Mouse (Mus musculus) E14TG2a.4 (cell line): ENCODE results near the gene Fam19a3.
"Not testable (repeated sequence)": the region's sequence is repeated elsewhere in the genome, so short reads cannot be mapped to it uniquely, and the experiment has no call there.

Experiments
- H3K27me3 ChIP-seq: 2 replicates; pipeline ENCODE4 v1.6.1; 2014; ENCODE audit warnings: low read length, control low read depth; ENCODE audit not compliant: insufficient read depth
- H3K36me3 ChIP-seq: 2 replicates; pipeline ENCODE4 v1.6.1; 2014; ENCODE audit warnings: low read length, control low read depth; ENCODE audit not compliant: insufficient read depth
- H3K4me1 ChIP-seq: replicated peaks from 2 replicates; pipeline ENCODE4 v1.6.1; 2014; ENCODE audit warnings: low read depth, low read length, control low read depth
- H3K4me3 ChIP-seq: replicated peaks from 2 replicates; pipeline ENCODE4 v1.5.1; 2014; ENCODE audit warnings: mild to moderate bottlenecking, low read length
- H3K9me3 ChIP-seq: 2 replicates; pipeline ENCODE4 v1.6.1; 2014; ENCODE audit warnings: low read length, control low read depth
- CTCF ChIP-seq: conservative IDR thresholded peaks from 2 replicates; pipeline ENCODE4 v1.5.1; 2014; ENCODE audit warnings: low read length
- NANOG ChIP-seq: IDR thresholded peaks from 2 replicates; pipeline ENCODE4 v1.6.1; 2014; ENCODE audit warnings: borderline replicate concordance, low read length, mixed read lengths
- POU5F1 ChIP-seq: IDR thresholded peaks from 2 replicates; pipeline ENCODE4 v1.6.1; 2014; ENCODE audit warnings: low read length, borderline replicate concordance

The Fam19a3 gene

DNA sequence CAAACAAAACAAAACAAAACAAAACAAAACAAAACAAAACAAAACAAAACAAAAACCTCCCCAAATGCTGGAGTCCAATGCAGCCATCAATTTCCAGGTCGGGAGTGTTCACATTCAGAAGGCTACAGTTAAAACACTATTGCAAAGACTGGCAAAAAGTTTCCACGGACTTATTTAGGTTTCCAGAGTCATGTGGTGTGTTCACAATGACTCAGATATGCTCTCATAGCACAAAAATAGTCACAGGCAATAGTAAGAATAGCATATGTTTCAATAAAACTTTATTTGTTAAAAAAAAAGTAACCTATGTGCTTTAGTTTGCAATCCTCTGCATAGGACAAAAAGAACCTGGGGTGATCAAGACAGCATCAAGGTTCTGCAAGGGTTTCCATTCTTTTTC, 14.5 kb downstream of the Fam19a3 start:
- peaks cover 18% of the 10 kb centered on the region for H3K4me1 ChIP-seq

DNA sequence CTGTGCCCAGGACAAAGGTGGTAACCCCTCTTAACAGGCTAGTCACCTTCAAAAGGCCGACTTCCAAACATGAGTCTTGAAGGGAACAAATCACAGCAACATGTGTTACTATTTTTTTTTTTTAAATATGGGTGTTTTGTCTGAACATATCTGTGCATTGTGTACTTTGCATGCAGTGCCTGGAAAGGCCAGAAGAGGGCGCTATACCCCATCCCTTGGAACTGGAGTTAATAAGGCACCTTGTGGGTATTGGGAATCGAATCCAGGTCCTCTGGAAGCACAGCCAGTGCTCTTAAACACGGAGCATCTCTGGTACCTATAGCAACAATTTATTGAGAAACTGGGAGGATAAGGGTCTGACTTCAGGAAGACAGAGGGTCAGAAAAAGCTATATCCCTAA, 16.6 kb downstream of the Fam19a3 start:
- H3K27me3 ChIP-seq = peaks cover 14% of the 10 kb centered on the region
- no peaks in the 10 kb centered on the region for H3K36me3 ChIP-seq
- no peak for TF ChIP-seq POU5F1
- peak; percentile 89 for TF ChIP-seq CTCF
- peaks cover 17% of the 10 kb centered on the region for H3K4me1 ChIP-seq
- H3K9me3 ChIP-seq = no peaks in the 10 kb centered on the region
- H3K4me3 ChIP-seq = no peak overlapping the region

More for the DNA sequence above, 14.5 kb downstream of the Fam19a3 start:
- H3K27me3 ChIP-seq = peaks cover 3% of the 10 kb centered on the region; the same call in 1 of the 2 replicates
- H3K36me3 ChIP-seq = no peaks in the 10 kb centered on the region
- TF ChIP-seq CTCF = no peak
- TF ChIP-seq POU5F1 = no peak
- no peak for TF ChIP-seq NANOG
- no peaks in the 10 kb centered on the region for H3K9me3 ChIP-seq
- H3K4me3 ChIP-seq = no peak overlapping the region

DNA sequence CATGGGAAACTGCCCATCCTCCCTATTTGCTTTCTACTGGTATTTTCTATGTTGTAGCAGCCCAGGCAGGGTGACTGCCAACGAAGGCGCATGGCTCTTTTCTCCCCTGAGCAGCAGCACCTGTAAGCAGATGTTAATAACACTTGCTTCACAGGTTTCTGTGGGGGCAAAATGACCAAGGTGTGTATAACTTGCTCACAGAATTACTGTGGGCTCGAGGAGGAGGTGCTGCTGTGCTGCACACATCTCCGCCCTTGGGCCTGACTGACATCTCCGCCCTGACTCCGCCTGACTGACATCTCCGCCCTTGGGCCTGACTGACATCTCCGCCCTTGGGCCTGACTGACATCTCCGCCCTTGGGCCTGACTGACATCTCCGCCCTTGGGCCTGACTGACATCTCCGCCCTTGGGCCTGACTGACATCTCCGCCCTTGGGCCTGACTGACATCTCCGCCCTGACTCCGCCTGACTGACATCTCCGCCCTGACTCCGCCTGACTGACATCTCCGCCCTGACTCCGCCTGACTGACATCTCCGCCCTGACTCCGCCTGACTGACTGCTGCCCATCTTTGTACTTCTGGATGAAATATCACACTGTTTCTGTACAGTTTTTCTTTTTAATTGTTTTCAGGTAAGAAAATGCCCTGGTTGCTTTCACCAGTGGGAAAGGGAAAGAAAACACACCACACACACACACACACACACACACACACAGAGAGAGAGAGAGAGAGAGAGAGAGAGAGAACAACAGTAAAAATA, 19.4 kb downstream of the Fam19a3 start:
- not testable (repeated sequence) for H3K9me3 ChIP-seq, H3K4me3 ChIP-seq, H3K36me3 ChIP-seq
- peaks cover 27% of the 10 kb centered on the region for H3K4me1 ChIP-seq
- H3K27me3 ChIP-seq = peaks cover 31% of the 10 kb centered on the region

DNA sequence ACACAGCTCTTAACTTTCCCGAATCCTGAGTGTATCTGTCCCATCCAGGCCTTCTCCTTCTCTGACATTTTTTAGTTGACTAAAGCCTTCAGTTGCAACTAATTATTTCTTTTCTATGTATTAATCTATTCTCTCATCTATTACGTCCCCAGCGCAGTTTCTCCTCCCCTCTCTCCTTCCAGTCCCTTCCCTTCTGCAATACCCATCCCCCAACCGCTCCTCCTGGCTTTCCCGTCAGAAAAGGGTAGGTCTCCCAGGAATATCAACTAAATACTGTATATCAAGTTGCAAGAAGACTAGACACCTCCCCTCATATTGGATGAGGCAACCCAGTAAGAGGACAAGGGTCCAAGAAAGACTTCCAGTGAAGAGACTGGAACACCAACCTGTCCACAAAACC, 22.8 kb downstream of the Fam19a3 start:
- TF ChIP-seq CTCF (no peak), POU5F1 (no peak), NANOG (no peak)
- H3K36me3 ChIP-seq = no peaks in the 10 kb centered on the region

DNA sequence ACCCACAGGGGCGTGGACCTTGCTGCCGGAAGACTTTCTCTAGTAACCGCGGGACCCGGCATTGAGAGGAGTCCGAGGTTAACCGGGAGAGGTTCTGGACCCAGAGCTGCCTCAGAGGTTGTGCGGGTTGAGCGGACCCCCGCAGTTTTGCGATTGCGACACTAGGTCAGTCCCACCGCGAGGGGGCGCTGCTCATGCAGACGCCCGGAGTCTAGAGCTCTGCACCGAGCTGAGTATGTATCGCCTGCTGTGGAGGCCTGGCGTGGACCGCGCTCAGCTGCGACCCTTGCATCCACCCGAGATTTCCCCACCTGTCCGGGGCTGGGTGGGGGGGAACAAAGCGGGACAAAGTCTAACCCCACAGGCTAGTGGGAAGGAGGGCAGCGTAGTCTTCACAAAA, 23.2 kb downstream of the Fam19a3 start:
- TF ChIP-seq CTCF (peak; percentile 54), NANOG (no peak)
- peak overlapping the region; percentile 20; the same call in 1 of the 2 replicates for H3K4me3 ChIP-seq
- H3K9me3 ChIP-seq = no peaks in the 10 kb centered on the region
- peaks cover 25% of the 10 kb centered on the region for H3K4me1 ChIP-seq
- H3K36me3 ChIP-seq = no peaks in the 10 kb centered on the region
- peaks cover 45% of the 10 kb centered on the region for H3K27me3 ChIP-seq

More for the DNA sequence above, 22.8 kb downstream of the Fam19a3 start:
- Histone ChIP-seq H3K27me3 (peaks cover 41% of the 10 kb centered on the region), H3K9me3 (no peaks in the 10 kb centered on the region), H3K4me1 (peaks cover 21% of the 10 kb centered on the region), H3K4me3 (peak overlapping the region; percentile 20; the same call in 1 of the 2 replicates)

DNA sequence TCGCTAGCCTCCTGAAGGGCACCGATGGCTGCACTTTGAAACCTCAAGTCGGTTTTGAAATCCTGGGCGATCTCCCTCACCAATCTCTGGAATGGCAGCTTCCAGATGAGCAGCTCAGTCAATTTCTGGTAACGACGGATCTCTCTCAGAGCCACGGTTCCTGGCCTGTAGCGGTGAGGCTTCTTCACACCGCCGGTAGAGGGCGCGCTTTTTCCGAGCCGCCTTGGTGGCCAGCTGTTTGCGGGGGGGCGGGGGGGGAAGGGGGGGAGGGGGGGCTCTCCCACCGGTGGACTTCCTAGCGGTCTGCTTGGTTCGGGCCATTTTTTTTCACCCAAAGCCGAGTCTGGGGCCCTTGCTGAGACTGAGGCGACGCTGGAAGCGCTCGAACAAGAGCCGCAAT, 28.8 kb downstream of the Fam19a3 start:
- not testable (repeated sequence) for H3K4me1 ChIP-seq, H3K36me3 ChIP-seq, H3K9me3 ChIP-seq, H3K4me3 ChIP-seq
- peaks cover 28% of the 10 kb centered on the region for H3K27me3 ChIP-seq

DNA sequence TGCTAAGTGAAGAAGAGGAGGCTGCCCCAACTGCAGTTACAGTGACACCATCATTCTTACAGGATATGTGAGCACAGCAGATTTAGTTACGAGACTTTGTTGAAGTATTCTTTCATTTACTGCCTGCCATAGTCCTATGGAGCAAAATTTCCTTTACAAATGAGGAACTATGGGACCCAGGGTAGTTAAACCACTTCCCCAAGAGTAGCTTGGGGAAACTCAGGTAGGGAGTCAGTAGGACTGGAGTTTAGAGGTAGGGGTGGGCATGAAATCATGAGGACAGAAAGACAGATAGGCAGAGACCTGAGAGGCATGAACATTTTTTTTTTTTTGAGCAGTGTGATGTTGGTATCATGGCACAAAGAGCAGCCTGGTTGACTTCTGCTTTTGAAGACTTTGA, 37.8 kb downstream of the Fam19a3 start:
- Histone ChIP-seq H3K36me3 (no peaks in the 10 kb centered on the region), H3K27me3 (peaks cover 5% of the 10 kb centered on the region; the same call in 1 of the 2 replicates), H3K4me3 (no peak overlapping the region), H3K4me1 (no peaks in the 10 kb centered on the region), H3K9me3 (no peaks in the 10 kb centered on the region)
- TF ChIP-seq POU5F1 (no peak), NANOG (no peak), CTCF (no peak)

DNA sequence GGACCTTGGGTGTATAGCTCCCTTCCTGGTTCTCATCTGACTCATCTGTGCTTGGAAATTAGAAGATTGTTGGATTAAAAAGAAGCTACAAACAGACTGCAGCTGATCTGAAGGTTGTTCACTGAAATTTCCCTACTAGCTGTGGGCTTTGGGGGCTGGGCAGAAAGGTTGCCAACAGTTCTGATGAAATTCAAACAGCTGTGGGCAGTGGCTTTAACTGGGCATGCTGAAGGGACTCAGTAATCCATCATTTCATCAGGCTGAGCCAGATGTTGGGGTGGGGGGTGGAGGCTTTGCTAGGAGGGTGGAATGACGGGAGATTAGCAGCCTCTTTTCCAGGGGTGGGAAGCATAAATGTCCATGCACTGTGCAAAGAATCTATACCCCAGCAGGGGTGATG, 38.5 kb downstream of the Fam19a3 start:
- Histone ChIP-seq H3K9me3 (no peaks in the 10 kb centered on the region), H3K4me1 (no peaks in the 10 kb centered on the region), H3K27me3 (peaks cover 5% of the 10 kb centered on the region; the same call in 1 of the 2 replicates), H3K4me3 (no peak overlapping the region), H3K36me3 (no peaks in the 10 kb centered on the region)
- TF ChIP-seq NANOG (no peak), POU5F1 (no peak), CTCF (no peak)

DNA sequence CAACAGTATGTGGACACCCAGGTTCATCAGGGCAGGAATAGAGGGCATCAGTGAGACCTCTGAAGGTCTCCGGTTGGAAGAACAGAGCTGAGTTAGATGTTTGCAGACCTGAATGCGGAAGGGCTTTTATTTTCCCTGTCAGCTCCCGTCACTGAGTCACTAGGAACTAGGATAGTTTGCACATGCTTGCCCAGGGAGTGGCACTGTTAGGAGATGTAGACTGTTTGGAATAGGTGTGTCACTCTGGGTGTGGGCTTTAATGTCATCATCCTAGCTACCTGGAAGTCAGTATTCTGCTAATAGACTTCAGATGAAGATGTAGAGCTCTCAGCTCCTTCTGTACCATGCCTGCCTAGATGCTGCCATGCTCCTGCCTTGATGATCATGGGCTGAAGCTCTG, 39.7 kb downstream of the Fam19a3 start:
- H3K4me1 ChIP-seq = 0 out of 2 replicates have a peak, but pooled peaks cover under 1% of the 10 kb centered on the region
- peaks cover 5% of the 10 kb centered on the region; the same call in 1 of the 2 replicates for H3K27me3 ChIP-seq
- no peaks in the 10 kb centered on the region for H3K36me3 ChIP-seq
- TF ChIP-seq POU5F1 (no peak), NANOG (no peak), CTCF (no peak)
- H3K9me3 ChIP-seq = no peaks in the 10 kb centered on the region
- H3K4me3 ChIP-seq = no peak overlapping the region
